Mouse (Mus musculus) neural tube, embryonic 11.5 days (tissue): Measurements from ENCODE around the gene Vamp1. TPM values are rescaled to one million over a fixed set of nuclear protein-coding genes. Genes with fewer than 3 reads are reported as not detected.
A peak's percentile ranks its signal among the peaks of the same experiment; 100 is the strongest.
"Not testable (repeated sequence)": the region's sequence is repeated elsewhere in the genome, so short reads cannot be mapped to it uniquely, and the experiment has no call there.

Experiments
- ATAC-seq: fragments of 200-750 bp; cut with Nextera tagmentation; 2 replicates; pipeline ENCODE4 v1.8.0; 2017; ENCODE audit warnings: moderate number of reproducible peaks, mild to moderate bottlenecking, moderate TSS enrichment, moderate library complexity; ENCODE audit not compliant: insufficient read depth, low FRiP score, low TSS enrichment
- DNase-seq: peaks from one replicate; pipeline ENCODE4 v3.0.0-alpha.2; 2015; ENCODE audit warnings: low spot score
- H3K27ac ChIP-seq: fragments of 300-500 bp; sonication (generic); 2 replicates; pipeline ENCODE4 v1.5.1; 2014; ENCODE audit warnings: low read depth, mild to moderate bottlenecking, low read length
- H3K27me3 ChIP-seq: fragments of 300-500 bp; sonication (generic); 2 replicates; pipeline ENCODE4 v1.6.1; 2014; ENCODE audit warnings: mild to moderate bottlenecking, low read length, mixed read lengths; ENCODE audit not compliant: control insufficient read depth, insufficient read depth
- H3K36me3 ChIP-seq: fragments of 300-500 bp; sonication (generic); 2 replicates; pipeline ENCODE4 v1.6.1; 2014; ENCODE audit warnings: mild to moderate bottlenecking, low read length, moderate library complexity, mixed read lengths; ENCODE audit not compliant: control insufficient read depth, insufficient read depth
- H3K4me1 ChIP-seq: fragments of 300-500 bp; sonication (generic); 2 replicates; pipeline ENCODE4 v1.6.1; 2014; ENCODE audit warnings: low read length, mixed read lengths; ENCODE audit not compliant: control insufficient read depth, insufficient read depth
- H3K4me2 ChIP-seq: fragments of 300-500 bp; sonication (generic); 2 replicates; pipeline ENCODE4 v1.6.1; 2014; ENCODE audit warnings: low read depth, mild to moderate bottlenecking, moderate library complexity
- H3K4me3 ChIP-seq: fragments of 300-500 bp; sonication (generic); 2 replicates; pipeline ENCODE4 v1.5.1; 2014; ENCODE audit warnings: low read depth, low read length
- H3K9ac ChIP-seq: fragments of 300-500 bp; sonication (generic); 2 replicates; pipeline ENCODE4 v1.6.1; 2014; ENCODE audit warnings: mild to moderate bottlenecking, low read length
- H3K9me3 ChIP-seq: fragments of 300-500 bp; sonication (generic); 2 replicates; pipeline ENCODE4 v1.6.1; 2016; ENCODE audit warnings: low read length; ENCODE audit not compliant: control insufficient read depth
- WGBS: fragments of 180-500 bp; shearing (Covaris S2); extraction: QIAGEN DNeasy Blood & Tissue Kit; methylation state at CpG from one replicate; pipeline ENCODE4 v1.1.7; 2014; 5-methylcytosine and 5-hydroxymethylcytosine counted together
- polyA plus RNA-seq: library from polyadenylated mRNA; unstranded; fragments of >200 nt; fragmentation: Nextera tagmentation; extraction: Ambion mirVana; gene quantifications from 2 replicates; pipeline ENCODE4 v1.2.1, GENCODE M21; 2014

Gene Vamp1
- polyA plus RNA-seq, 1 experiment from 2014 or later: 2.2 TPM

DNA sequence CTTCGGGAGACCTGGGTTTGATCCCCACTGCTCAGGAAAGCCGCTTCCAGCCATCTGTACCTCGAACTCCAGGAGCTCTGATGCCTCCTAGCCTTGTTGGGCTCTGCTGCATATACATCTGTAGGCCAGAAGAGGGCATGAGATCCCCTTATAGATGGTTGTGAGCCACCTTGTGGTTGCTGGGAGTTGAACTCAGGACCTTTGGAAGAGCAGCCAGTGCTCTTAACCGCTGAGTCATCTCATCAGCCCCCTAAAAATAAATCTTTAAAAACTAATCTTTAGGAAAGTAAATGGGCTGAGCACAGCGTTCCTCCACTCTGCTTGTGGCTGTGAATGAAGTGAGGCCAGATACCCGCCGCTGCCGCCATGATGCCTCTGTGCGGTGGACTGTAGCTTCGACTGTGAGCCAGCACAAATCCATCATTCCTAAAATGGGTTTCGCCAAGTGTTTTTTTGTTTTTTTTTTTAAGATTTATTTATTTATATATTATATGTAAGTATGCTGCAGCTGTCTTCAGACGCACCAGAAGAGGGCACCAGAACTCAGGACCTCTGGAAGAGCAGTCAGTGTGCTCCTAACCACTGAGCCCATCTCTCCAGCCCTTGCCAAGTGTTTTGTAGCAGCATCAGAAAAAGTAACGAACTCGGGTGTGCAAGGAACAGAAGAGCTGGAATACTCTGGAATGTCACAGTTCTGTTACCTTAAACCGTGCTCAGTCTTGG, 59.7 kb downstream of the Vamp1 start:
- no peak for ATAC-seq
- no peaks in the 10 kb centered on the region for H3K9me3 ChIP-seq
- H3K27me3 ChIP-seq: no peaks in the 10 kb centered on the region
- H3K4me2 ChIP-seq: no peak overlapping the region
- 61% methylated on average over 15 of the region's 15 CpGs for WGBS
- peak; percentile 39 for DNase-seq
- H3K4me1 ChIP-seq: no peaks in the 10 kb centered on the region
- H3K36me3 ChIP-seq: no peaks in the 10 kb centered on the region
- H3K4me3 ChIP-seq: no peak overlapping the region
- H3K9ac ChIP-seq: no peak overlapping the region
- no peak overlapping the region for H3K27ac ChIP-seq

DNA sequence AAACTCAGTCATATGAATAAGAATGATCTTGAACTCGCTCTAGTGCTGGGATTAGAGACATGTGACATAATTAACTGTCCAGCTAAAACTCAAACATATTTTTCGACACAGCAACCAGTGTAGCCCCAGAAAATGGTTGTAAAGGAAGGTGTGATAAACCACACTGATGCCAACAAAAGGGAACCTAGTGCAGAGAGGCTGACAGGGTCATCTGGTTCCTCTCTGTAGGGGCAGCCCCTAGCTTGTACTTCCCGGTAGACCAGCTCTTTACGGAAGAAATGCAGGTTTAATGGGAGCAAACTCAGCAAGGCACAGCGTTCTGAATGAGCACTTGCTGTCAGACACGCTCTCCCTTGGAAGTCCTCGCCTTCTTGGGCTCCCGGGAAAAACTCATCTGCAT, 64.4 kb downstream of the Vamp1 start:
- Histone ChIP-seq H3K36me3 (no peaks in the 10 kb centered on the region), H3K4me3 (no peak overlapping the region), H3K27ac (no peak overlapping the region), H3K9me3 (no peaks in the 10 kb centered on the region), H3K4me1 (no peaks in the 10 kb centered on the region), H3K9ac (no peak overlapping the region), H3K27me3 (no peaks in the 10 kb centered on the region), H3K4me2 (no peak overlapping the region)
- DNase-seq: no peak
- 61% methylated on average over 8 of the region's 8 CpGs for WGBS
- ATAC-seq: no peak

DNA sequence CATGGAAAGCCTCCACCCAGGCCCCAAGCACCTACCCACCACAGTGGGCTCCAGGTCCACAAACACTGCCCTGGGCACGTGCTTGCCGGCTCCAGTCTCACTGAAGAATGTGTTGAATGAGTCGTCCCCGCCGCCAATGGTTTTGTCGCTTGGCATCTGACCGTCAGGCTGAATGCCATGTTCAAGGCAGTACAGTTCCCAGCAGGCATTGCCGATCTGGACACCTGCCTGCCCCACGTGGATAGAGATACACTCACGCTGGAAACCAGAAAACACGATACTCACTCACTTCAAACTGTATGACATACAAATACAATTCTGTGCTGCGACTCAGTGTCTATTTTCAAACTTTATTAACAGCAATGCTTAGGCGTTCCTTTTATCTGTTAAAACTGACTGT, 67.4 kb downstream of the Vamp1 start:
- H3K27me3 ChIP-seq, H3K4me2 ChIP-seq, ATAC-seq, H3K36me3 ChIP-seq, H3K9ac ChIP-seq, H3K9me3 ChIP-seq, H3K27ac ChIP-seq, H3K4me1 ChIP-seq, DNase-seq, H3K4me3 ChIP-seq: not testable (repeated sequence)
- 94% methylated on average over 13 of the region's 13 CpGs for WGBS

DNA sequence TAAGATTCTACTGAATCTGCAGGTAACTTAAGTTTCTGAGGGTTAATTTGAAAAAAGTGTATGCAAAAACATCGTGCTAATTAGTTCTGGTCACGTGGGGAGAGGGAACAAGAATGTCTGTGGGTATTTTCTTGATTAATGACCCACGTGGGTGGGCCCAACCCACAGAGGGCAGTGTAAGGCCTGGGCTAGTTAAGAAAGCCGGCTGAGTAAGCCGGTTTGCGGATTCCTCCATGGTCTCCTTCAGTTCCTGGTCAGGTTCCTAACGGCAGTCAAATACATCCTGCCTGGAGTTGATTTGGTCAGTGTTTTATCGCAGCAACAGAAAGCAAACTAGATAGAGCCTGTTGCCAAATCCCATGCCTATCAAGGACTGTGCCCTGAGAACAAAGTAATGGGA, 68.9 kb downstream of the Vamp1 start:
- Histone ChIP-seq H3K27me3 (no peaks in the 10 kb centered on the region), H3K4me3 (no peak overlapping the region), H3K9me3 (no peaks in the 10 kb centered on the region), H3K36me3 (no peaks in the 10 kb centered on the region), H3K4me1 (no peaks in the 10 kb centered on the region), H3K27ac (no peak overlapping the region), H3K4me2 (no peak overlapping the region), H3K9ac (no peak overlapping the region)
- ATAC-seq: no peak
- WGBS: 57% methylated on average over 8 of the region's 8 CpGs
- DNase-seq: no peak

DNA sequence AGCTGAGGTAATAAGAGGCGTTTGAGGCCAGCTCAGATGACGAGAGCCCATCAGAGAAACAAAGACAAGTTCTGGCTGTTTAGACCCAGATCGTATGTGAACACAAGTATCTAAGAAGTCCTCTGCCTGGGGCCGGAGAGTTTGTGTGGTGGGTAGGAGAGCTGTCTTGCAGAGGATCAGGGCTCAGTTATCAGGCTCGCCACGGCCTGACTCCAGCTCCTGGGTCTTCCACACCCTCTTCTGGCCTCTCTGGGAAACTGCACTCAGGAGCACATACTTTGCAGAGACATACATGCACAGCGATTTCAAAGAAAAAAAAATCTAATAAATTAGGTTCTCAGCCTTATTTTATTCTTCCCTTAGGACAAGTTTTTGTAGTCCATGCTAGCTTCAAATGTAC, 69.4 kb downstream of the Vamp1 start:
- DNase-seq (no peak), ATAC-seq (no peak)
- Histone ChIP-seq H3K27me3 (no peaks in the 10 kb centered on the region), H3K4me2 (no peak overlapping the region), H3K4me1 (no peaks in the 10 kb centered on the region), H3K36me3 (no peaks in the 10 kb centered on the region), H3K9ac (no peak overlapping the region), H3K9me3 (no peaks in the 10 kb centered on the region), H3K27ac (no peak overlapping the region), H3K4me3 (no peak overlapping the region)
- WGBS: 86% methylated on average over 7 of the region's 7 CpGs

DNA sequence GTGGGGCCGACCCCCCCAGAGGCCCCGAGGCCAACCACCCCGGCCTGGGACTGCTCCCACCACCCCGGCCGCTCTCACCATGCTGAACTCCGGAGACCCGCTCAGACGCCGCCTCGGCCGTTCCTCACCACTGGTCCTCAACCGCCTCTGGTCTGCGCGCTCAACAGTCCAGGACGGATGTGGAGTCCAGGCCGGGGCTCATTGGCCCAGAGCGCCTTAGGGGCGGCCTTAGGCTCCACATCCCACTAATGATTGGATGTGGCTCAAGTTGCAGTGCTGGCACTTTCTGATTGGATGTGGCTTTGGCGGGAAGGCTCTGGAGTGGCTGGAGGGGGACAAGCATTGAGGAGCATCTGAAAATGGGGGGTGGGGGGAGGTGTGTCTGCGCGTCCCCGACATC, 70.5 kb downstream of the Vamp1 start, which contains the start of gene Tuba3a:
Gene Tuba3a, minus strand, starts transcription at position 153 of the 400 bp plus-strand sequence.
- no peaks in the 10 kb centered on the region for H3K4me1 ChIP-seq
- H3K27ac ChIP-seq: no peak within 1 kb of the TSS
- no peaks in the 10 kb centered on the region for H3K9me3 ChIP-seq
- 94% methylated on average over 22 of the region's 22 CpGs for WGBS
- no peaks in the 10 kb centered on the region for H3K36me3 ChIP-seq
- DNase-seq (no peak), ATAC-seq (no peak)
- H3K4me2 ChIP-seq: no peak within 1 kb of the TSS
- no peak within 1 kb of the TSS for H3K4me3 ChIP-seq
- no peak within 1 kb of the TSS for H3K9ac ChIP-seq
- H3K27me3 ChIP-seq: no peaks in the 10 kb centered on the region

DNA sequence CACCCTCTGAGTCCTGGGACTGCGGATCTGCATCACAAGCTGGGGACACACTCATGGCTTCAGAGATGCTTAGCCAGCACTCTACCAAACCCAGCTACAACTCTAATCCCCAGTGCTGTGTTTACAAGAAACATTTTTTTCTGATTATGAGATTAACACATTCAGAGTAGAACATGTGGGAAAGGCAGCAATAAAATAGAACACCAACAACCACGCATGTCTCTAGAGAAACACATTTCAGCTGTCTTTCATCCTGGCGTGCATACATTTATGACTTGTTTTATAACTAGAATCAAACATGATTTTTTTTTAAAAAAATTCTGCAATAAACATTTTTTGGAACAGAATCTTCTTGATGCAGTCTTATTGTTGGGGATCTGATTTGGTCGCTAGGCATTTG, 71.6 kb downstream of the Vamp1 start:
- no peaks in the 10 kb centered on the region for H3K36me3 ChIP-seq
- 92% methylated on average over 4 of the region's 4 CpGs for WGBS
- H3K9me3 ChIP-seq: no peaks in the 10 kb centered on the region
- H3K27me3 ChIP-seq: no peaks in the 10 kb centered on the region
- H3K4me3 ChIP-seq: no peak overlapping the region
- DNase-seq (no peak), ATAC-seq (no peak)
- H3K9ac ChIP-seq: no peak overlapping the region
- no peaks in the 10 kb centered on the region for H3K4me1 ChIP-seq
- H3K27ac ChIP-seq: no peak overlapping the region
- no peak overlapping the region for H3K4me2 ChIP-seq

DNA sequence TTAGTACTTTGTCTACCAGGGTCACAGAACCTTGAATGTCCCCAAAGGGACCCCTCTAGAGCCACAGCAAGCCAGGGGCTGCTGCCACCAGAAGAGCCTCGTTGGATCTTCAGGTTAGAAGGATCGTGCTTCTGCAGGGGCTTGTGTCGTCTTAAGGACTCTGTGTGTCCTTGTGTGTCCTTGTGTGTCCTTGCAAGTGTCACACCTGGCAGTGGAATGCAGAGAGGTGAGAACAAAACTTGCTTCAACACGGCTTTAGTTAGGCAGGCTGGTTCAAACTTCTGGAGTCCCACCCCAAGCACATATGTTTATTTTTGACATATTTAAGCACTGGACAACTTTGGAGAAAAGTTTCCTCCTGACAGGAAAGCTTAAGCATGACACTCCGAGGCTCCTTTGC, 73.4 kb downstream of the Vamp1 start:
- no peak overlapping the region for H3K4me2 ChIP-seq
- ATAC-seq: no peak
- H3K9me3 ChIP-seq: no peaks in the 10 kb centered on the region
- H3K36me3 ChIP-seq: no peaks in the 10 kb centered on the region
- no peak overlapping the region for H3K27ac ChIP-seq
- WGBS: 84% methylated on average over 5 of the region's 5 CpGs
- no peak overlapping the region for H3K9ac ChIP-seq
- no peak for DNase-seq
- H3K27me3 ChIP-seq: no peaks in the 10 kb centered on the region
- H3K4me1 ChIP-seq: no peaks in the 10 kb centered on the region
- no peak overlapping the region for H3K4me3 ChIP-seq

DNA sequence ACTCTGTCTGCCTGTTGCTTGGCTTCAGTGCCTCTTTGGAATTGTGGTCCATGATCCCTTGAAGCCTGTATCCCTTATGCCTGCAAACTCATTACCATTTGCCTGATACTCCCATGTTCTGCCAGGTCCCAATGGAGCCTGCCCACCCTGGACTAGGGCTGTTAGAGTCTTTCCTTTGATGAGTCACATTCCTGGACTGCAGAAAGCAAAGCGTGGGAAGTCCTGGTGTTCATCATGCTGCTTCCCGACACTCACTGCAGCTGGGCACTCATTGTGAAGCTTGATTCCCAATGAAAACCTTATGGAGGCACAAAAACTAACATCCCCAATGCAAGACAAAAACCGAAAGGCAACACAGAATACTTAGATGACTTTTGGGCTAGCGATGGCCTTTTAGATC, 76.0 kb downstream of the Vamp1 start:
- no peak overlapping the region for H3K27ac ChIP-seq

More for the DNA sequence above, 76.0 kb downstream of the Vamp1 start:
- ATAC-seq: no peak
- Histone ChIP-seq H3K27me3 (no peaks in the 10 kb centered on the region), H3K9me3 (no peaks in the 10 kb centered on the region), H3K4me1 (no peaks in the 10 kb centered on the region), H3K36me3 (no peaks in the 10 kb centered on the region), H3K4me3 (no peak overlapping the region), H3K9ac (no peak overlapping the region), H3K4me2 (no peak overlapping the region)
- 79% methylated on average over 4 of the region's 4 CpGs for WGBS
- no peak for DNase-seq
